Mouse (Mus musculus) spleen, postnatal 14 days (tissue): ENCODE data around the gene Upk3a.
A peak's percentile ranks its signal among the peaks of the same experiment; 100 is the strongest.
"Not testable (repeated sequence)": the region's sequence is repeated elsewhere in the genome, so short reads cannot be mapped to it uniquely, and the experiment has no call there.

Source experiments
- DNase-seq, 2 experiments: peaks; one replicate each; pipeline ENCODE4 v3.0.0; 2021 to 2022; ENCODE audit warnings: low spot score in 2 of 2

Gene Upk3a

DNA sequence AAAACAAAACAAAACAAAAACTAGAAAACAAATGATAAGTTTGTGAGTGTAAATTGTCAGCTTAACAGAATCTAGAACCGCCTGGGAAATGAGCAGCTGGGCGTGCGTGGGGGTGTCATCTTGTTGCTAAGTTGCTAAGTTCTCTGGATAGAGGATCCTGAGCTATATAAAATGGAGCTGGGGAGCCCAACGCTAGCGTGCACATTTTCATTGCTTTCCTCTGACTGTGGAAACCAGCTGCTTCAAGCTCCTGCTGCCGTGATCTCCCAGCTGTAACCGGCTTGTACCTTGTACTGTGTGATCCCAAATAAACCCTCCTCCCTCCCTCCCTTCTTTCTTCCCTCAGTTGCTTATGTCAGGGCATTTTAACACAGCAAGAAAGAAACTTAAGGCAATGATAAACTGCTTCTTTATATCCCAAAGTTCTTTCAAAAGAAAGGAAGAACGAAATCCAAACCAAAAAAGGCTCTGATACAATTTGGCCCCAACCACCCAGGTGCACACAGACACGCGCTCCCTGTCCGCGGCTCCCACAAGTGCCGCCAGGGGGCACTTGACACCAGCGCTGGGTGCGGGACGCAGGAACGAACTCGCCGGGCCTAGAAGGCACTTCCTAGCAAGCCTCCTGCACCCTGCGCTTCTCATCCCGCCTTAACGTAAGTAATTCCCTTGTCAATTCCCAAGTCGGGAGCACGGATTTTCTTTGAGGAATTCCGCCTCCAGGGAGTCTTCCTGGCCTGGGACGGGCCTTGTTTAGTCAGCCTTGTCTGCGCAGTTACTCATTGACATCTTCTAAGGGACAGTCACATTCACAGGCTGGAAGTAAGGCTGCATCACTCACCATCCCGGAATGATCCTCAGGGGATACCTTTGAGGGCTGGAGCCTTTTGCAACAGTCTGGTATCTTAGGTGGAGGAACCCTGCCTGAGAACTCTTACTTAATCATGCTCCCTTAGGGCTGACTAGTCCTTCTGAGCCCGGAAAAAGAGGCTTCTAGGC lies 15.7 kb upstream of the Upk3a start:
- DNase-seq, result peak; percentile 56 to 76

DNA sequence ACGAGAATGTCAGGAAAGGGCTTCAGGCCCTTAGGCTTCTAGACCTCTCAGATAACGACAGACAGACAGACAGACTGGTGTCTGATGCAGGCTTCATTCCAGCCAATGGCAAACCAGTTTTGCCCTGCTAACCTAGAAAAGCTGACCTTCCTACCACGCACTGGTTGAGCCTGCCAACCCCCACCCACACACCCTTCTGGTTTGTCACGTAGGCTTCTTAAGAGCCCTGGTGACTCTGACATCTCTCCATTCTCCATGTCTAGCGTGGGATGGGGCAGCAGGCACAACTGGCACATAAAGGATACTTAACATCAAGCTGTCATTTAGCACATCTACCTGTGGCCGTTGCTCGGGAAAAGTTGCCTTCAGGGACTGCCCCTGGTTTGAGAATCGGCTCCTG lies 7.3 kb upstream of the Upk3a start:
- DNase-seq, result no peak

DNA sequence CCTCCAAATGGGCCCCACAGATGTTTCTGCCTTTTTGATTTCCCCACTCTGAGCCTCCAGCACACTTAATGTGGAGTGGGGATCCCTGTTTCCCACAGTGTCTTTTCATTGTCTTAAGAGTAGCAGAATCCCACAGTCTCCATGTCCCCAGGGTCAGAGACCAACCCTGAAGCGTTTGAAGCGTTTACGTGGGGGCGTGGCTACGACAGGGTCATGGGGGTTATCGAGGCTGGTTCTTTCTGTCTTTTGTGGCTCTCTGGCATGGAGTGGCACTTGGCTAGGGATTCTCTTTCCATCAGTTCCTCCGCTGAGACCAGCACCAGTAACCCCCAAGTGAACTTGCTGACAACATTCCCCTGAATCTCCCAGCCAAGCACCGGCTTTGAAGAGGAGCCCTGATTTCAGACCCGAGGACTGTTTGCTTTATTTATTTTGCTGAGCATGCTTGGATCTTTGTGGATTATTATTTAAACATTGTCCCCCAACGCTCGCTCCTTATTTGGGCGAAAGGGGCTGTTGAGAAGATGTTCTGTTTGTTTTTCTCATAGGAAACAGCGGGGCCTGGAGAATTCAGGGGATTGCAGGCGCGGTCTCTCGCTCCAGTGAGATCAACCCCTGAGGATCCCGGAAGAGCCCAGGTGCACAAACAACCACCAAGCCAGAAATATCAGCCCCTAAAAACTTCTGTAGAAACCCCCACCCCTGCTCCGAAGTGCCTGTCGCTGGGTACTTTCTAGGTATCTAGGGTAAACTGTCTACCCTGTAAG lies 4.9 kb upstream of the Upk3a start:
- DNase-seq, result no peak

DNA sequence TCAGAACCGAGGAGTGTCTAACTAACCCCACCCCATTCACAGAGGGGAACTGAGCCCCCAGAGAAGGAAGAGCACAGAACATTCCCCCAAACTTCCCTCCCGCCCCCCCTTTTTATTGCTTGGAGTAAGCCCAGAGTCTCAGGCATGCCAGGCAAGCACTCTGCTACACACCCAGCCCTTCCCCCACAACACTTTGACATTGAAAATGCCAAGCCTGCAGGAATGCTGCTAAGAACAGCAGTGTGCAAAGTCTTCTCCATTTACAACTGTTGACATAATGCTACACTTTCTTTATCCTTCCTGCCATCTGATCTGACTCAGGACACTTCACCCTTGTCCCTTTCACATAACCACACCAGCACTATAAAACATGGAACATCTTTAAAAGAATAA lies 4.3 kb upstream of the Upk3a start:
- DNase-seq, result no peak

DNA sequence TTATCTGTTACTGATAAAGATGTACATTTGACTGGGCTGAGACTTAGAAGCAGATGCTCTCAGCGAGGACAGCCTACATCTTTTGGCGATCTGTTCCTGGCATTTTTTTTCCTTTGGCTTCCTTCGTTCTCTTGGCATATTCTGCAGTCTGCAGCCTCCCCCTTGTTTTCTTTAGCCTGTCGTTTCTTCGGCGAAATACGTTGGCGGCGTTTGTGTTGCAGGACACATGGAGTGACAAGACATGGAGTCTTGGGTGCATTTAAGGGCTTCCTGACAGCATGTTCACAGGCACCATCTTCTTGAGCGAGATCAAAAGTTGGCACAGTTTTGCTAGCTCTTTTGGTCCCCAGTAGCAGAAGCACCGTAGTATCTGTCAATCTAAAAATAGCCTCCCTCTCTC lies 1.2 kb upstream of the Upk3a start:
- no peak for DNase-seq

DNA sequence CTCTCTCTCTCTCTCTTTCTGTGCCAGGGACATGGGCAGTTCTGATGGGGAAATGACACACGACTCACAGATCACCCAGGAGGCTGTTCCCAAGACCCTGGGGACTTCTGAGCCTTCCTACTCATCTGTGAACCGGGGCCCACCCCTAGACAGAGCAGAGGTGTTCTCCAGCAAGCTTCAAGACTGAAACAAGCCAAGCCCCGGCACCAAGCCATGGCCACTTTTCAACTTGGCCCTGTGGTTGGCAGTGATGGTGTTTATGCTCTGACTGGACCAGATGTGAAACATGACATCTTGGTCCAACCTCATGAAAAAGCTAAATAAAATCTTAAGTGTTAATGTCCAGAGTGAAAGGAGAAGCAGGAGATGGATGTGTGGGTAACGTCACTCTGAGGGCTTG lies 5.3 kb downstream of the Upk3a start:
- no peak for DNase-seq

DNA sequence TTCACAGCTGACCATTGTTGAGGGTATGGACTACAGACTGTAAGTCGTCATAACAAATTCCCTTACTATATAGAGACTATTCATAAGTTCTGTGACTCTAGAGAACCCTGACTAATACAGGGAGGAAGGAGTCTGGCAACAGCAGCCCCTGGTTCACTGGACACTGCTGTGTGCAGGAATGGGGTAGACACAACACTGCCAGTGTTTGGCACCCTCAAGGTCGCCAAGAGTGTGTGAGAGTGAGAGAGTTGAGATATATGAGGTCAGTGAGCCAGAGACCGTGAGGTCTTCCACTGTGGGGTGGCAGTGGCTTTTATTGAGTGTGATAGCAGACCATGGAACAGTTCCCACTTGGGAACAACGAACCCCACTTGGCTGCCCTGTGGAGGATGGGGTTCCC lies 9.3 kb downstream of the Upk3a start:
- DNase-seq, result no peak

DNA sequence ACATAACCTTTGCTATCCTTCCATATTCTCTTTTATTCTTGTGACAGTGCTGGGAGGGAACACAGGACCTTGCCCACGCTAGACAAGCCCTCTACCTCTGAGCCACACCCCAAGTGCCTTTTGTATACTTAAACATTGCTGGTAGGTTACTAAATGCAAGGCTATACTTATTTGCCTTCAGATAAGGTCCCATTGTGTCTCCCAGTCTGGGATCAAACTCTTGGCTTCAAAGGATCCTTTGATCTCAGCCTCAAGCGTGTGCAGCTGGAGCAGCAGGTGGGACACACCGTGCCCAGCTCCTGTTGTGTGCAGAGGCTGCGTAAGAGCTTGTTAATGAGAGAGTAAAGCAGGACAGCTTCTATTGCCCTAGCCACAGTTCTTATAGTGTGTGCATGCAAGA lies 10.8 kb downstream of the Upk3a start:
- DNase-seq, result no peak

DNA sequence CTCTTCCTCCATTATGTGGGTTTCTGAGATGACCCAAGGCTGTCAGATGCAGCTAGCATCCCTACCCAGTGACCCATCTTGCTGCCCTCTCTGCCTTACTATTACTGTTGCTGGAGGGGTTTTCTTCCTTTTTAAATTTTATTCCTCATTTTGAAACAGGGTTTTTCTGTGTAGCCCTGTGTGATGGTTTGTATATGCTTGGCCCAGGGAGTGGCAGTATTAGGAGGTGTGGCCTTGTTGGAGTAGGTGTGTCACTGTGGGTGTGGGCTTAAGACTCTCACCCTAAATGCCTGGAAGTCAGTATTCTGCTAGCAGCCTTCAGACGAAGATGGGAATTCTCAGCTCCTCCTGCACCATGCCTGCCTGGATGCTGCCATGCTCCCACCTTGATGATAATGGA lies 11.7 kb downstream of the Upk3a start, which contains the start of gene Fam118a:
TSS of gene Fam118a (plus strand) at position 301 of the 400 bp plus-strand sequence.
- not testable (repeated sequence) for DNase-seq

DNA sequence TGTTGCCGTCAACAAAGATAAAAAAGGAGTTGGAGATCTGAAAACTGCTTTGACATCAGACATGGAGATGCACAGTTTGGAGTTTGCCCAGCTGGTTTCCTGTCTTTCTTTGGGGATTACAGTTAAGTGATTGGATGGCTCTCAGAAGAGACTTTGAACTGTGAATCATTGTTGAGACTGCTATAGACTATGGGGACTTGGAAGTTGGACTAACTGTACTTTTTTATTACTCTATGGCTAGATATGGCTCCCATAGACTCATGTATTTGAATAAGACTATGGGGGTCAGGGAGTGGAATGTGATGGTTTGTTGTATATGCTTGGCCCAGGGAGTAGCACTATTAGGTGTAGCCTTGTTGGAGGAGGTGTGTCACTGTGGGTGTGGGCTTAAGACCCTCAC lies 13.7 kb downstream of the Upk3a start:
- not testable (repeated sequence) for DNase-seq

DNA sequence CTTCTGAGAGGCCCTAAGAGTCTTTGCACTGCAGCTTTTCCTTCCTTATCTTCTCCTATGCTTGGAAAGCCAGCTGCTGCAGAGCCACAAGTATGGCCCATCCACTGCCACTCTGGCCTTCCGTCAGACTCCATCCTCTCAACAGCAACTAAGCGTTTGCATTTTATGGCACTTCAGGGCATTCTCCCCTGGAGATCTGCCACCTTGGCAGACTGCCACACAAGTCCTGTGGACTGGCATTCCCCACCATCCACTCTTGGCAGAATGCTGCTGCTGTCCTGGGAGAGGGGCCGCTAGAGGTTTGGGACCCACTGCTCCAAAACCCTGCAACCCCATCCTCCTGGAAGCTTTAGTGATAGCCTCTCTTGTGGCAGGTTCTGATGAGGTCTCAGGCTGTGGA lies 14.9 kb downstream of the Upk3a start:
- no peak for DNase-seq

DNA sequence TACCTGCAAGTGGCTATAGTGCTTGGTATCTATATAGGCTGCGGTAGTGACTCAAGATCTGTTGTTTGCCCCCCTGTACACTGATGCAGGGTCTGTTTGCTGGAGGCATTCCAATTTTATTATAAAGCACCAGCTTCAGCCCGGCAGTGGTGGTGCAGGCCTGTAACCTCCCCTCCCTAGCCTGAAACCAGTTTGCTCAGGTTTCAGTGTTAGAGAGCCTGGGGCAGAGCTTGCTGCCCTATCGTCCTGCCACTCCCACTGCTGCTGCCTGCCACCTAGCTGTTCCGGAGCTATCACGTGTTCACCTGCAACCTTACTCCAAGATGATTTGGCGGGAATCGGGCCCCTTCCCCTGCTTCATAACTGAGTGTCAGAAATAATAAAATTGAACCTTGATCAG lies 17.0 kb downstream of the Upk3a start:
- DNase-seq, result not testable (repeated sequence)

DNA sequence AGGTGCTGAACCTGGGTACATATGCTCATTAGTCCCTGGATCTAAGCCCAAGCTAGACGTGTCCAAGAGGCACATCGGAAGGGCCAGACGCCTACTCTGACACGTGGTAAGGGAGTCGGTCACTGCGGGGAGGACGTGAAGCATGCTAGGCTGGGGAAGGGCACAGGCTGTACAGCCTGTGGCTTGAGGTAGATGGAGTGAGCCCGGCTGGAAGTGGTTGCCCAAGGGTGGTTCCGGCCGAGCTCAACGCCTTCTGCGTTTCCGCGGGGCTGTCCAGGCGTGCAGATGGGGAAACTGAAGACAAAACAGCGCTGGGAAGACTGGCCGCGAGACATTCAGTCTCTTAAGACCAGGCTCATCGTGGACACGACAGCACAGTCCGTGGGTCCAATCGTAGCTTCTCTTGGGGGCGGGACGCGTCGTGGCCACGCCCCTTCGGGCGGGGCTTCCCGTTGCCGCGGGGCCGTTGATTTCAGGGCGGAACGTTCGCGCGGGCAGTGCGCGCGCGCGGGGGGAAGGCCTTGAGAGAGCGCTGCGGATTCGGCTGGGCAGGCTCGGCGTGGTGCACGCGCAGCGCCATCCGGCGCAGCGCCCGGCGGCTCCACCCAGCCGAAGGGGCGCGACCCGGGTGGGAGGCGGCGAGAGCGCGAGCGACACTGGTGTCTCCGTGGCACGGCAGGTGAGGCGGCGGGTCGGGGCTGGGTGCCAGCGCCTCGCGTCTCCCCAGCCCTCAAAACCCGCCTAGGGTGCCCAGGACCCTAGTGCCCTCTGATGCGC lies 19.8 kb downstream of the Upk3a start:
- peak; percentile 94 to 96 for DNase-seq

DNA sequence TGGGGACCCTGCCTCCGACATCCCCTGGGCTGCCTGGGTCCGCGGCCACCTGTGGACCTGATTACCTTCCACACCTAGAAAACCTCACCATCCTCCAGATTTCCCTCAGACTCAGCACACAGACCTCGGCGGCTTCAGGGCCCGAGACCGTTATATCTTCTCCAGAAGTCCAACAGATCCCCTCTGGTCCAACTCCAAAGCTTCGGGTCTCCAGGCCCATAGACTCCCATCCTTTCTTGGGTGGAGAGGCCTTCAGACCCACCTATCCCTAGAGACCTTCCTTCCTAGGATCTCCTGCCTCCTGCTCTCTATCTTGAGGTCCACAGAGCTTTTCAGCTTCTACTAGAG lies 20.4 kb downstream of the Upk3a start:
- no peak for DNase-seq

DNA sequence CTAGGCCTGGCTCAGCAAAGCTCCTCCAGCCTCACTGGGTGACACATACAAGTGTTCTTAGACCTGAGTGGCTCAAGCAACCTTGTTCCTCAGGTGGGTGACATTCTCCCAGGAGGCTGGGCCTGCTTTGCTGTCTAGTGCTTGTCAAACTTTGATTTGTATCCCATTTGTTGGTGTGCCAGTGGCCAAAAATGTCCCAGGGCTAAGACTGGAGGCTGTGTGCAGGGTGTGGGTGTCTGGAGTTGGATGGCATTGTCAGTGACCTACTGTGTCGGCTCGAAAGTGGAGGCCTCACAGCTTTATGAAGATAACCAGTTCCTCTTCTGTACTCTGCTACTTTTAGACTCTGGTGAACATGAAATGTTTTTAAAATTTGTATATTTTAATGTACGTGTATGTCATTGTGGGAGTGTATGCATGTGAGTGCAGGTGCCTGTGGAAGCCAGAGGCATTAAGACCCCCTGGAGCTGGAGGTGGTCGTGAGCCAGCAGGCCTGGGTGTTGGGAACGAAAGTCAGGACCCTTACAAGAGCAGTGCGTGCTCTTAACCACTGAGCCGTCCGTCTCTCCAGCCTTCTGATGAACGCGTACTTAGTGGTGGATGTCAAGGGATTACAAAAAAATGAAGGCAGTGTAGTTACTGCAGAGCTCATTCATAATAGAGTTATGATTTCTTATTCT lies 24.7 kb downstream of the Upk3a start:
- no peak for DNase-seq

DNA sequence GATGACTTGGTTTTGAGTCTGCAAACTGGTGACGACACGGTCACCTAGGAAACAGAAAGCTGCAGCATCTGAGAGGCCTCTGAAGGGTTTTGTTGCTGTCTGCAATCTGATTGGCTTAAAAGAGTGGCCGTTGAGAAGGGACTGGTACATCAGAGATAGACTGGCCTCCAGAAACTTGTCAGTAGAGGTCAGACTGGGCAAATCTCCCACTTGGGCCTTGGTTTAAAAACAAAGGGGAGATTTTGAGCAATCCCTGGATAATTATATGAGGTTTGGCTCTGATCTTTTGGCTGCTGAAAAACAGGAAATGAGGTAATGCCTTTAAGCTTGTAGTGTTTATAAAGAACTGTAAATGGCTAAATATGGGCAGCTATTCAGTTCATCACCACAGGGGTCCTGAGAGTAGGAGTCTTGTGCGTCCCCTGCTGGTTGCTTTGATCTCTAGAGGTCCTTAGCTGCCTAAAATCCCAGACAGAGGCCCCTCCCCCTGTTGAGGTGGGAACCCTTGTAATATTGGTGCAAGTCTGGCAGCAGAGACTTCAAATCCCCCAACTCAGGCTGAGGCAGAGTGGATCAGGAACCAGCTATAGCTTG lies 25.5 kb downstream of the Upk3a start:
- DNase-seq, result peak in 1 of 2 experiments; percentile 54

DNA sequence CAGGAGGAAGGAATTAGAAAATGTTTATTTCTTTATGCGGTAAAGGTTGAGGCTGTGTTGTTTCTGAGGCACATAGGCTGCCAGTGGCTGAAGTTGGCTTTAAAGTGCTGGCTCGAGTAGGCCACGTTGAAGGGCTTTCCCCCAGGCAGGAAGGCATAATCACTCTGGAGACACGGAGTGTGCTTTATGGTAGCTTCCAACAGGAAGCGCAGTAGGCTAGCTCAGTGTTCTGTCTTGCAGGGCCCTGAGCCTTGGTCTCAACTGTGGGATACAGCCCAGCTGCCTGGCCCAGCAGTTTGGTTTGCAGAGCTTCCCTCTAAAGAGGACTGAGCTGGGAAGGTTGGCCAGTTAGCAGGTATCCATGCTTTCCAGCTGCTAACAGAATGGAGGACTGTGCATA lies 26.2 kb downstream of the Upk3a start:
- no peak for DNase-seq

DNA sequence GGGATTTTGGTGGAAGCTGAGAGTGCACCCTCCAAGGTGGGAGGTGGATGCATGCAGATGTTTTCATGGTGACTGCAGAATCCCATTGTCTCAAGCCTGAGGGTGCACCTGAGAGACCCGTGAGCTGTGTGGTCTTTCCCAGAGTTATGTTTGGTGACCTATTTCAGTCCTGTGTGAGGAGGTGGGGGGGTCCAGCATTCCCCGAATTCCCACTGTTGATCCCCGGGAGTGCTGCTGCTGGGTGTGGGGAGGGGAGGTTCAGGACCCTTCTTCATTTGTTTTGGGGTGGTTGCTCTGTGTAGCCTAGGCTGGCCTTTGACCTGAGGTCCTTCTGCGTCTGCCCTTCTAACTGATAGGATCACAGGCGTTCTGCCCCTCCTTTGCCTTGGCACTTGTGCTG lies 26.8 kb downstream of the Upk3a start:
- DNase-seq, result no peak

DNA sequence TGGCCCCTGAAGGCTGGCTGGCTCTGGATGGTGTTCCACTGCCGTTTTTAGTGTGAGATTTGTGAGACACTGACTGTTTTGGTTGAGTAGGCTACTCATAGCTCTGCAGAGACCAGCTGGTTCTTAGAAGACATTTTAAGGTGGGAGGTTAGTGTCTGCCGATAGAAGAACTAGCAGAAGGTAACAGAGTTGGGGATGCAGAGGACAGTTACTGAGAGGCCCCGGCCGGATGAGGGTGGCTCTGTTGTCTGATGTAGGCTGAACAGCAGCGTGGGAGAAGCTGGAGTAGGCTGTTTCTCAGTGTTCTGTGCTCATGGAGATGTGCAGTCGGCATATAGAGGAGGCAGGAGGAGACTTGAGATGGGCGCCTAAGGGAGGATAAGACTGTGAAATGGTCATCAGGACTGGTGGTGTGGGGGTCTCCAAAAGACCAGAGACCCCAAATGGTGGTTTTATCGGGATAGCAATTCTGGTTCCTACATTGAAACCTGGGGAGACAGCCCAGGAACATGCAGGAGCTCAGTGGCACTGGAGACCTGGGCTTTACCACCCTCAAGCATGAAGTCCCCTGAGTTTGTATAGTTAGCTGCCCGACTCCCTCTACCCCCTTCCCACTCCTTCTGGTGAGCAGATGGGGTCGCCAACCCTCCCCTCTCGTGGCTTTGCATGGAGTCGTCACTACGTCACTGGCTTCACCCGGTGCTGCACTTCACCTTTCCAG lies 29.4 kb downstream of the Upk3a start:
- no peak for DNase-seq

DNA sequence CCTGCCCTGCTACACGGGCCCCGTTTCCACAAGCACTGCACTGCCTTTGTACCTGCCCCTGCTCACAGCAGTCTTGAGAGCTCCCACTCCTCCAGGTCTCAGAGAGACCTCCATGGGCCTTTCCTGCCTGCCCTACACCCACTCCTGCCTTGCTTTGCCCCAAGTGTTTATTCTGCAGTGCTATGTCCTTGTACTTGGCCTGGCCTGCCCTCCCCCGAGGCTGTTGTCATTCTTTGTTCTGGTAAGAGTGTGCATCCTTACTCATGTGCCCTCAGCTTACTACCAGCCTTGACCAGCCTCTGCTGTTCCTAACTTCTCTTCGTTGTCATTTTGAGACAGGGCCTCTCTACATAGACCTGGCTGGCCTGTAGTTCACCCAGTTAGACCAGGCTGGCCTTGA lies 30.9 kb downstream of the Upk3a start:
- DNase-seq, result no peak
